Comparison of ENCODE assay signal across 27 mouse cellular contexts in the genomic region with DNA sequence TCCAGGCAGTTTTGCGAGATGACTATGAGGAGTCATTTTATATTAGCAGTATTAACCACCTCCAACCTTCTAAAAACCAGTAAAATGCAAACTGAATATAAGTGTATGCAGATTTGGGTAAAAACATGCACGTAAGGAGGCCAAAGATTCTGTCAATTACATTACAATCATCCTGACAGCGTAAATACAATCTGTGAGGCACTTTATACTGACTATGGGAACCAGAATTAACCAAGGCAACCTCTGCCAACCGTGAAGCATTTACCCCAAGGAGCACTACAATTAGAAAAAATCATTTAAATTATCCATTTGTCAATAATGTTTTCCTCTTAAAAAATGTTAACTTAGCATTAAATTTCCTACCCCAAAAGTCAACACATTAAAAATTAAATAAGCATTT. TPM values are rescaled to one million over a fixed set of nuclear protein-coding genes. Genes with fewer than 3 reads are reported as not detected.
"Had no signal": no experiment of that assay in that cellular context is flagged by ENCODE, and none has a peak within 500 bp of the region (broad histone marks: within the 10 kb centered on the region; RNA-seq: fewer than 3 reads in every experiment).

No protein-coding gene starts in this region.

- ATAC-seq: forebrain, embryonic 13.5 days; forebrain, postnatal 0 days had no signal

- H3K36me3 ChIP-seq: embryonic facial prominence, embryonic 10.5 days; embryonic facial prominence, embryonic 12.5 days; embryonic facial prominence, embryonic 13.5 days; embryonic facial prominence, embryonic 15.5 days; forebrain, embryonic 10.5 days; forebrain, embryonic 12.5 days had no signal

- H3K4me1 ChIP-seq: embryonic facial prominence, embryonic 10.5 days; embryonic facial prominence, embryonic 12.5 days; embryonic facial prominence, embryonic 13.5 days; embryonic facial prominence, embryonic 15.5 days had no signal

- DNase-seq: cerebellum, adult 8-10 months; cerebellum, adult 9-10 months; cerebellum, adult 9-11 months; cerebellum, postnatal 10 days; cerebellum, postnatal 14 days; cerebellum, postnatal 25 days; cerebellum, postnatal 36 days; embryo, embryonic 11 days; forebrain, postnatal 0 days; gastrocnemius, adult 2 months; gastrocnemius, postnatal 10 days; gastrocnemius, postnatal 14 days; gastrocnemius, postnatal 25 days; gastrocnemius, postnatal 36 days; heart, adult 11 months; heart, adult 18-20 months; heart, adult 2 months had no signal

- H3K27ac ChIP-seq: embryonic facial prominence, embryonic 10.5 days; embryonic facial prominence, embryonic 12.5 days; embryonic facial prominence, embryonic 13.5 days; embryonic facial prominence, embryonic 15.5 days; forebrain, embryonic 12.5 days; forebrain, embryonic 13.5 days; gastrocnemius, adult 2 months; heart, adult 2 months had no signal

- H3K4me3 ChIP-seq: embryonic facial prominence, embryonic 10.5 days; embryonic facial prominence, embryonic 12.5 days; embryonic facial prominence, embryonic 13.5 days; embryonic facial prominence, embryonic 15.5 days; erythroblast, embryonic 14.5 days; forebrain, embryonic 10.5 days; forebrain, embryonic 12.5 days; forebrain, embryonic 13.5 days; gastrocnemius, adult 2 months; heart, adult 2 months had no signal

- H3K9me3 ChIP-seq: embryonic facial prominence, embryonic 10.5 days; embryonic facial prominence, embryonic 12.5 days; embryonic facial prominence, embryonic 13.5 days; embryonic facial prominence, embryonic 15.5 days; forebrain, embryonic 10.5 days; forebrain, embryonic 12.5 days; forebrain, embryonic 13.5 days had no signal

- H3K9ac ChIP-seq: embryonic facial prominence, embryonic 12.5 days; embryonic facial prominence, embryonic 13.5 days; embryonic facial prominence, embryonic 15.5 days; forebrain, embryonic 12.5 days; forebrain, embryonic 13.5 days; forebrain, postnatal 0 days had no signal

- H3K4me2 ChIP-seq: embryonic facial prominence, embryonic 12.5 days; embryonic facial prominence, embryonic 13.5 days; embryonic facial prominence, embryonic 15.5 days; forebrain, embryonic 12.5 days; forebrain, embryonic 13.5 days had no signal

- H3K27me3 ChIP-seq: embryonic facial prominence, embryonic 12.5 days; embryonic facial prominence, embryonic 13.5 days; embryonic facial prominence, embryonic 15.5 days; forebrain, embryonic 12.5 days; forebrain, embryonic 13.5 days had no signal

RNA-seq across cellular contexts. Expression of a gene that starts 30.6 kb away (rescaled TPM):
- total RNA-seq: common myeloid progenitor, adult 5-6 weeks; granulocyte monocyte progenitor cell, adult 5-6 weeks had no signal
- polyA plus RNA-seq: erythroblast, embryonic 14.5 days had no signal
